Mouse (Mus musculus) embryonic fibroblast, embryonic 13.5 days (primary cell): Measurements from ENCODE around the gene Ugt1a6b. TPM values are rescaled to one million over a fixed set of nuclear protein-coding genes. Genes with fewer than 3 reads are reported as not detected.
"Not testable (repeated sequence)": the region's sequence is repeated elsewhere in the genome, so short reads cannot be mapped to it uniquely, and the experiment has no call there.

ENCODE experiments used
- H3K27ac ChIP-seq: 2 replicates; pipeline ENCODE4 v1.5.1; 2012; ENCODE audit warnings: low read length, control low read depth, inconsistent platforms; ENCODE audit not compliant: insufficient read depth
- H3K4me1 ChIP-seq: 2 replicates; pipeline ENCODE4 v1.6.1; 2011; ENCODE audit warnings: low read length; ENCODE audit not compliant: control insufficient read depth, insufficient read depth
- H3K4me3 ChIP-seq: 2 replicates; pipeline ENCODE4 v1.5.1; 2011; ENCODE audit warnings: mild to moderate bottlenecking, control low read depth, low read length; ENCODE audit not compliant: insufficient read depth
- CTCF ChIP-seq: IDR thresholded peaks from 2 replicates; pipeline ENCODE4 v1.5.1; 2011; ENCODE audit warnings: mild to moderate bottlenecking, control low read depth, low read length, moderate library complexity, borderline replicate concordance; ENCODE audit not compliant: insufficient read depth
- POLR2A ChIP-seq: IDR thresholded peaks from 2 replicates; pipeline ENCODE4 v1.6.1; 2011; ENCODE audit warnings: low read depth, mild to moderate bottlenecking, control low read depth, low read length, moderate library complexity
- polyA plus RNA-seq: library from polyadenylated mRNA; stranded (reverse); fragments of >200 nt; gene quantifications from 2 replicates; pipeline ENCODE4 v1.2.4, GENCODE M21; 2011; ENCODE audit warnings: low read depth; ENCODE audit not compliant: missing spikeins, insufficient read length

The Ugt1a6b gene
- polyA plus RNA-seq, 1 experiment, result 1.8 TPM

GRCm38 (mm10) chr1:88214462-88214952 is 111.5 kb downstream of the Ugt1a6b start:
- Histone ChIP-seq H3K4me1 (no peaks in the 10 kb centered on the region), H3K27ac (no peak overlapping the region), H3K4me3 (no peak overlapping the region)
- TF ChIP-seq POLR2A (no peak), CTCF (no peak)

DNA sequence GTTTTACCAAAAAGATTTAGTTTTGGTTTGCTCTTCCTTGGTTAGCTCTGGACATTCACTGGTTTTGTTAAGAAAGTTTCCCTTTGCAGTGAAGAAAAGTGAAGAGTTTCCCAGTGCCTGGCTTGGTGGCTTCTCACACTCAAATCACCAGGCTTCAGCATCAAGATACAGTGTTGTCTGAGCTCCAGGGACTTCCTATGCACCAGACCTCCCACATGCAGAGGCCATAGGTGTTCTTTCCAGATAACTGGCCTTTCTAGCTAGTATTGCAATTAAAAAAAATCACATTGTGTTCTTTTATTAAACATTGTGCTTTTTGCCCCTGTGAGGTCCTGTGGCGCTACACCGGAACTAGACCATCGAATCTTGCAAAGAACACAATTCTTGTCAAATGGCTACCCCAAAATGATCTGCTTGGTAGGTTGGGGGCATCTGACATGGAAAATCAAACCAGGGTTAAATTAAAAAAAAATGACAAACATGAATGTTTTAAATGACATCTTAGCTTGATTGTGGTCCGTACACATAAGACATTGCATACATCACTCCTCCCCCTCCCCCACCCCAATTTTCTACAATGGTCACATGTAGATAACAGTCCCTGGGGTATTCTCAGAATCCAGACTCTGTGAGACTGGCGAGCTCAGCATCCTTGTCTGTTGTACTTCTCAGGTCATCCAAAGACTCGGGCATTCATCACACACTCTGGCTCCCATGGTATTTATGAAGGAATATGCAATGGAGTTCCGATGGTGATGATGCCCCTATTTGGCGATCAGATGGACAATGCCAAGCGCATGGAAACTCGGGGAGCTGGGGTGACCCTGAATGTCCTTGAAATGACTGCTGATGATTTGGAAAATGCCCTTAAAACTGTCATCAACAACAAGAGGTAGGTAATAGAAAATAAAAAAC is 112.7 kb downstream of the Ugt1a6b start:
- Histone ChIP-seq H3K4me3 (no peak overlapping the region), H3K4me1 (no peaks in the 10 kb centered on the region), H3K27ac (no peak overlapping the region)
- TF ChIP-seq CTCF (no peak), POLR2A (no peak)

- no peak overlapping the region for H3K4me3 ChIP-seq
- no peak overlapping the region for H3K27ac ChIP-seq
- TF ChIP-seq CTCF (no peak), POLR2A (no peak)
- H3K4me1 ChIP-seq, result no peaks in the 10 kb centered on the region
Measured at GRCm38 (mm10) chr1:88216551-88216950, 113.5 kb downstream of the Ugt1a6b start.

- Histone ChIP-seq H3K4me1 (no peaks in the 10 kb centered on the region), H3K4me3 (no peak overlapping the region), H3K27ac (no peak overlapping the region)
- TF ChIP-seq CTCF (no peak), POLR2A (no peak)
Measured at GRCm38 (mm10) chr1:88217144-88217543, 114.1 kb downstream of the Ugt1a6b start.

DNA sequence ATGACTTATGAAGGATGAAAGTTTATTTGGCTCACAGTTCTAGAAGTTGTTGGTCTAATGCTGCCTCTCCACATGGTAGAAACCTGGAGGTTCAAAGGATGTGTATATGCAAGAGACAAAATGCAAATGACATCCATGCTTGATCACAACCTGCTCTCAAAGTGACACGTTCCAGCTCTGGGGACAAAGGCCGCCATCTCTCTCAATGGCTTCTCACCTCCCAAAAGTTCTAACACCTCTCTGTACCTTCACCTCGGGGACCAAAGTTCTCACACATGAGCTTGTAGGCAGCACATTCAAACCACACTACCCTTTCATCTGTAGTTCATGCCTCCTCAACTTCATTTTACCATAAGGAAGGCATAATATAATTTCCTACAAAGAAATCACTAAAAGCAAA is 114.5 kb downstream of the Ugt1a6b start:
- H3K27ac ChIP-seq, result no peak overlapping the region
- no peaks in the 10 kb centered on the region for H3K4me1 ChIP-seq
- H3K4me3 ChIP-seq, result no peak overlapping the region
- TF ChIP-seq POLR2A, result no peak
- TF ChIP-seq CTCF, result no peak

DNA sequence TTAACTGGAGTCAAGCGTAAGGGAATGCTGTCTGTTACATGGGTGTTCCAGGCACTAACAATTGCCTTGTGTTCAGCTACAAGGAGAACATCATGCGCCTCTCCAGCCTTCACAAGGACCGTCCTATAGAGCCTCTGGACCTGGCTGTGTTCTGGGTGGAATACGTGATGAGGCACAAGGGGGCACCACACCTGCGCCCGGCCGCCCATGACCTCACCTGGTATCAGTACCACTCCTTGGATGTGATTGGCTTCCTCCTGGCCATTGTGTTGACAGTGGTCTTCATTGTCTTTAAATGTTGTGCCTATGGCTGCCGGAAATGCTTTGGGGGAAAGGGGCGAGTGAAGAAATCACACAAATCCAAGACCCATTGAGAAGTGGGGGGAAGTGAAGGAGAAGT is 115.0 kb downstream of the Ugt1a6b start:
- no peaks in the 10 kb centered on the region for H3K4me1 ChIP-seq
- H3K4me3 ChIP-seq, result no peak overlapping the region
- no peak overlapping the region for H3K27ac ChIP-seq
- TF ChIP-seq POLR2A (no peak), CTCF (no peak)

DNA sequence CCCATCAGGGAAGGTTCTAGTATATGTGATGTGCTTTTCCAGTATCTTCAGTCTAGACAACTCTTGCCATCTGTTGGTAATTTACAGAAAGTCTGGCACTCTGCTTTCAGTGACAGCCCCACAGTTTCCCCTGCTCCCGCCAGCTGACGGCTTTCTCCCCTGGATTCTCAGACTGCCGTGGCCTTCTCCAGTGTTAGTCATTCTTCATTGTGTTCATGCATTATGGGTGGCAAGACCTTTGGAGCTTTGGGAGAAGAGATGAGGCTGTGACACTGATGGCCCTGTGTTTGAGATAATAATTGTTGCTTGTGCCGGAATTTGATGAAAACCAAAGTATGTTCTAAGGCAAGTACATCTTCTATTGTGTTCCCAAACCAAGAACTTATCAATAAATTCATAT is 115.5 kb downstream of the Ugt1a6b start:
- no peak overlapping the region for H3K4me3 ChIP-seq
- no peak overlapping the region for H3K27ac ChIP-seq
- no peaks in the 10 kb centered on the region for H3K4me1 ChIP-seq
- TF ChIP-seq CTCF (no peak), POLR2A (no peak)

DNA sequence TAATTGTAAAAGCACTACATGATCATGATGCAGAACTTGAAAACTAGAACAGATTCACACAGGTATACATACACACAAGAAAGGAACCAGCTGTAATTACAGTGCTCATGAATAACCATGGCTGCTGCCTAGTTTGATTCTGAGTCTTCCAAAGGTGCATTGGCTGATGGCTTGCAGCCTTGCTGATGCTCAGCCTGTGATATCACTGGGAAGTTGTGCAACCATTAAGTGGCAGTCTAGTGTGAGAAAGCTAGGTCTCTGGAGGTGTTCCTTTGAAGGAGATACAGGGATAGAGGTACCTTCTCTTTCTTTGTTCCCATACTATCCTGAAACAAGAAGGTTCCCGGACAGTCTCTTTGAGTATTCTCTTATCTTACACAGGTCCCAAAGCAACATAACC is 116.0 kb downstream of the Ugt1a6b start:
- Histone ChIP-seq H3K4me3 (no peak overlapping the region), H3K27ac (no peak overlapping the region), H3K4me1 (no peaks in the 10 kb centered on the region)
- TF ChIP-seq POLR2A (no peak), CTCF (no peak)

GRCm38 (mm10) chr1:88220336-88220735 is 117.3 kb downstream of the Ugt1a6b start:
- TF ChIP-seq CTCF, result no peak
- TF ChIP-seq POLR2A, result no peak
- H3K4me1 ChIP-seq, result no peaks in the 10 kb centered on the region
- no peak overlapping the region for H3K4me3 ChIP-seq
- no peak overlapping the region for H3K27ac ChIP-seq

- no peak overlapping the region for H3K4me3 ChIP-seq
- H3K4me1 ChIP-seq, result no peaks in the 10 kb centered on the region
- TF ChIP-seq CTCF (no peak), POLR2A (no peak)
- no peak overlapping the region for H3K27ac ChIP-seq
Measured at GRCm38 (mm10) chr1:88222216-88222615, 119.2 kb downstream of the Ugt1a6b start.

DNA sequence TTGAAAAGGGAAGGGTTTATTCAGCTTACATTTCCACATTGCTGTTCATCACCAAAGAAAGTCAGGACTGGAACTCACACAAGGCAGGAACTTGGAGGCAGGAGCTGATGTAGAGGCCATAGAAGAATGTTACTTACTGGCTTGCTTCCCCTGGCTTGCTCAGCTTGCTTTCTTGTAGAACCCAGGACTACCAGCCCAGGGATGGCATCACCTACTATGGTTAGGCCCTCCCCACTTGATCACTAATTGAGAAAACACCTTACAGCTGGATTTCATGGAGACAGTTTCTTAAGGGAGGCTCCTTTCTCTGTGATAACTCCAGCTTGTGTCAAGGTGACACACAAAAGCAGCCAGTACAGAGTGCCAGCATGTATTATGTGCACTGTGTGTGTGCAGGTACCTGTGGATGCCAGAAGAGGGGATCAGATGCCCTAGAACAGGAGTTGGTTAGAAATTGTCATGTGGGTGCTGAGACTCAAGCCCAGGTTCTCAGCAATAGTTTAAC is 120.0 kb downstream of the Ugt1a6b start:
- not testable (repeated sequence) for H3K4me1 ChIP-seq, H3K4me3 ChIP-seq, H3K27ac ChIP-seq
